Mouse (Mus musculus): ENCODE results near the gene Gm21698. TPM values are rescaled to one million over a fixed set of nuclear protein-coding genes. Genes with fewer than 3 reads are reported as not detected.
"Not testable (repeated sequence)": the region's sequence is repeated elsewhere in the genome, so short reads cannot be mapped to it uniquely, and the experiment has no call there.

Gene Gm21698
- polyA plus RNA-seq (2015; fragmentation: Nextera tagmentation; extraction: Ambion mirVana): 0.08 TPM in 1 of 2 replicates, not detected in the other

GRCm38 (mm10) chr5:25988550-25988949, at the start of gene Gm21698:
Gene Gm21698 (minus strand): TSS chr5:25988650.
- H3K36me3 ChIP-seq; H3K27ac ChIP-seq; H3K9me3 ChIP-seq (replicated peaks); H3K9ac ChIP-seq; H3K4me2 ChIP-seq; H3K4me3 ChIP-seq (replicated peaks); ATAC-seq (replicated peaks; ENCODE audit: low FRiP score); H3K27me3 ChIP-seq; H3K4me1 ChIP-seq: not testable (repeated sequence)
- WGBS: no CpG with 5 or more reads among the region's 3 CpGs

- H3K27ac ChIP-seq; H3K36me3 ChIP-seq; H3K9me3 ChIP-seq (replicated peaks); H3K27me3 ChIP-seq; H3K4me3 ChIP-seq (replicated peaks); ATAC-seq (replicated peaks; ENCODE audit: low FRiP score); H3K4me2 ChIP-seq; H3K9ac ChIP-seq; H3K4me1 ChIP-seq: not testable (repeated sequence)
- WGBS: no CpG with 5 or more reads among the region's 3 CpGs
Observed at GRCm38 (mm10) chr5:26022816-26023215, 34.4 kb upstream of the Gm21698 start, which contains the start of gene Gm5862. Gene Gm5862 (minus strand): TSS chr5:26022916.

GRCm38 (mm10) chr5:26007697-26008096, 19.2 kb upstream of the Gm21698 start:
- 69% methylated on average over 7 of the region's 7 CpGs for WGBS
- peak; percentile 15; the same call in 1 of the 2 replicates for ATAC-seq (replicated peaks; ENCODE audit: low FRiP score)
- H3K27me3 ChIP-seq; H3K4me1 ChIP-seq; H3K4me2 ChIP-seq; H3K36me3 ChIP-seq; H3K9me3 ChIP-seq (replicated peaks); H3K9ac ChIP-seq; H3K4me3 ChIP-seq (replicated peaks); H3K27ac ChIP-seq: not testable (repeated sequence)

GRCm38 (mm10) chr5:26006937-26007695, 18.7 kb upstream of the Gm21698 start:
- H3K27me3 ChIP-seq; H3K9me3 ChIP-seq (replicated peaks); H3K4me1 ChIP-seq; H3K9ac ChIP-seq; H3K27ac ChIP-seq; H3K36me3 ChIP-seq: not testable (repeated sequence)
- H3K4me2 ChIP-seq: peak overlapping the region; percentile 58
- 19% methylated on average over 45 of the region's 45 CpGs for WGBS
- H3K4me3 ChIP-seq (replicated peaks): peak overlapping the region; percentile 31
- ATAC-seq (replicated peaks; ENCODE audit: low FRiP score): peak; percentile 89

- not testable (repeated sequence) for H3K9ac ChIP-seq; H3K4me3 ChIP-seq (replicated peaks); H3K27me3 ChIP-seq; ATAC-seq (replicated peaks; ENCODE audit: low FRiP score); H3K36me3 ChIP-seq; H3K9me3 ChIP-seq (replicated peaks); H3K27ac ChIP-seq; H3K4me1 ChIP-seq; H3K4me2 ChIP-seq
- 95% methylated on average over 1 of the region's 2 CpGs for WGBS
Observed at GRCm38 (mm10) chr5:26004698-26005097, 16.2 kb upstream of the Gm21698 start, which contains the start of gene Gm1979. Gene Gm1979 (minus strand): TSS chr5:26004798.

- not testable (repeated sequence) for H3K27ac ChIP-seq; H3K4me1 ChIP-seq; H3K36me3 ChIP-seq; H3K9ac ChIP-seq; H3K9me3 ChIP-seq (replicated peaks); ATAC-seq (replicated peaks; ENCODE audit: low FRiP score); H3K27me3 ChIP-seq; H3K4me2 ChIP-seq; H3K4me3 ChIP-seq (replicated peaks)
- no CpG with 5 or more reads among the region's 2 CpGs for WGBS
Observed at GRCm38 (mm10) chr5:25972563-25972962, 15.9 kb downstream of the Gm21698 start, which contains the start of gene Gm21680. Gene Gm21680 (minus strand): TSS chr5:25972663.

- not testable (repeated sequence) for H3K27me3 ChIP-seq; H3K27ac ChIP-seq; H3K36me3 ChIP-seq; H3K4me1 ChIP-seq; H3K9me3 ChIP-seq (replicated peaks); H3K9ac ChIP-seq
- peak overlapping the region; percentile 23; the same call in 1 of the 2 replicates for H3K4me3 ChIP-seq (replicated peaks)
- peak overlapping the region; percentile 48 for H3K4me2 ChIP-seq
- WGBS: 60% methylated on average over 17 of the region's 17 CpGs
- ATAC-seq (replicated peaks; ENCODE audit: low FRiP score): 0 out of 2 replicates have a peak, but pooled peaks have one; percentile 56
Observed at GRCm38 (mm10) chr5:25957050-25957449, 31.4 kb downstream of the Gm21698 start.

GRCm38 (mm10) chr5:25956611-25957010, 31.8 kb downstream of the Gm21698 start:
- not testable (repeated sequence) for H3K27me3 ChIP-seq; H3K9ac ChIP-seq; H3K4me1 ChIP-seq; H3K27ac ChIP-seq; H3K9me3 ChIP-seq (replicated peaks); H3K36me3 ChIP-seq
- H3K4me3 ChIP-seq (replicated peaks): peak overlapping the region; percentile 23; the same call in 1 of the 2 replicates
- ATAC-seq (replicated peaks; ENCODE audit: low FRiP score): peak; percentile 49
- 29% methylated on average over 32 of the region's 32 CpGs for WGBS
- peak overlapping the region; percentile 48 for H3K4me2 ChIP-seq

- not testable (repeated sequence) for H3K9ac ChIP-seq; H3K4me3 ChIP-seq (replicated peaks); H3K27ac ChIP-seq; H3K4me1 ChIP-seq; H3K4me2 ChIP-seq; ATAC-seq (replicated peaks; ENCODE audit: low FRiP score); H3K9me3 ChIP-seq (replicated peaks); H3K27me3 ChIP-seq; H3K36me3 ChIP-seq
- 76% methylated on average over 2 of the region's 2 CpGs for WGBS
Observed at GRCm38 (mm10) chr5:25954317-25954716, 34.1 kb downstream of the Gm21698 start, which contains the start of gene Gm21671. Gene Gm21671 (minus strand): TSS chr5:25954417.

GRCm38 (mm10) chr5:25945391-25945790, 43.1 kb downstream of the Gm21698 start:
- 83% methylated on average over 2 of the region's 2 CpGs for WGBS

GRCm38 (mm10) chr5:25942281-25942680, 46.2 kb downstream of the Gm21698 start, which contains the start of gene Gm21663:
Gene Gm21663 (minus strand): TSS chr5:25942381.
- H3K4me2 ChIP-seq; ATAC-seq (replicated peaks; ENCODE audit: low FRiP score): not testable (repeated sequence)

More at GRCm38 (mm10) chr5:25945391-25945790, 43.1 kb downstream of the Gm21698 start:
- H3K4me1 ChIP-seq; H3K4me2 ChIP-seq; H3K9me3 ChIP-seq (replicated peaks); H3K9ac ChIP-seq; H3K4me3 ChIP-seq (replicated peaks); H3K36me3 ChIP-seq; H3K27ac ChIP-seq; ATAC-seq (replicated peaks; ENCODE audit: low FRiP score); H3K27me3 ChIP-seq: not testable (repeated sequence)

More at GRCm38 (mm10) chr5:25942281-25942680, 46.2 kb downstream of the Gm21698 start, which contains the start of gene Gm21663:
- H3K4me1 ChIP-seq; H3K27me3 ChIP-seq; H3K4me3 ChIP-seq (replicated peaks); H3K27ac ChIP-seq; H3K9ac ChIP-seq; H3K36me3 ChIP-seq; H3K9me3 ChIP-seq (replicated peaks): not testable (repeated sequence)
- 51% methylated on average over 2 of the region's 2 CpGs for WGBS

Measured in kidney, embryonic 15.5 days (tissue).